Mouse (Mus musculus) gastrocnemius, postnatal 10 days (tissue): ENCODE measurements around the gene Il10rb. TPM values are rescaled to one million over a fixed set of nuclear protein-coding genes. Genes with fewer than 3 reads are reported as not detected.

Experiments
- DNase-seq: peaks from one replicate; pipeline ENCODE4 v3.0.0; 2021; ENCODE audit warnings: mixed read lengths
- long read RNA-seq, 2 experiments: library from polyadenylated mRNA; stranded (forward); transcript quantifications; one replicate each; pipeline ENCODE4 v2.0.0; 2021
- total RNA-seq, 2 experiments: library from RNA; stranded (reverse); gene quantifications; 2 replicates each; pipeline ENCODE4 v1.2.3; 2021

Il10rb gene
- total RNA-seq = 10 to 100 TPM; 13.4 to 17.0 TPM
- long read RNA-seq, experiment 1, transcript Il10rb-201 (7 exons, 1,850 nt) = major isoform, 28 of 30 reads
- long read RNA-seq, experiment 1, partial matches to known transcripts = 2 of 30 reads
- long read RNA-seq, experiment 1, other reads (novel, unspliced or antisense) = 0 of 30 reads
- long read RNA-seq, experiment 2, transcript Il10rb-201 (7 exons, 1,850 nt) = major isoform, 25 of 28 reads
- long read RNA-seq, experiment 2, partial matches to known transcripts = 2 of 28 reads
- long read RNA-seq, experiment 2, other reads (novel, unspliced or antisense) = 1 of 28 reads

DNA sequence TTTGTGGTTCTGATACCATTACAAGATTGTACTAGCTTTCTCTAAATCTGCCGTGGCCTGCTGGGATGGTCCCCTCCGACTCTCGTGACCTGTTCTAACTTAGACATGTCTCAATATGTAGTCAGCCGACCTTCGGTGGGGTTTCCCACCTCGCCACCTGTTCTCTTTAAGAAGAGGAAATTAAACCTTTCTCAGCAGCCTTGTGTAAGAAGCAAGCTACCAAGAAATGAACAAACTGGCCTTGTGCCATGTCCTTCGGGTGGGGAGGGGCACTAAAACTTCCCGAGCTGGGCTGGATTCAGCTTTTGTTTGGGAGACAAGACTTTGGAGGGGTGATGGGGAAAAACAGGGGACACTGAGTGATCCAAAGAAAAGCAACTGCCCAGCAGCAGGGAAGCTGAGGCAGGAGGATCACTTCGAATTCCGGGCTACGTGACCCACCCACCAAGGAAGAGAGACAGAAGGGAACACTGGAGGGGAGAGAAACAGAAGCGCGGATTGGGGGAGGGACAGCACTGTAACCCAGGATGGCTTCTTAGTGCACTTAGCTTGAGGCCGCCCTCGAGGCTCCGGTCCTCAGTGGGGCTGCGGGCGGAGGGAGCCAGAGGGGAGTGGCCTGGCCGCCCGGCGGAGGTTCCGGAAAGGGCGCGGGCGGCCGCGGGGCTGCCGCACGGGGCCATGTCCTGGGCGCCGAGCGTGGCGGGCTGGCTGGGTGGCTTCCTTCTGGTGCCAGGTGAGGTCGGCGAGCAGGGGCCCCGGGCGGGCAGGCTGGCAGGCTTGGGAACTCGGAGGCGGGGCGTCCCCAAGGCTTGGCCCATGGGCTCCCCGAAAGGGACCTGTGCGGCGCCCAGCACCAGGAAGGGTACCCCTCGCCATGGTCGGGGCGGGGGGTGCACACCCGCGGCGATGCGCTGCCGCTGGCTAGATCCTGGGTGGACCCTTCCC lies at the start of gene Il10rb:
Gene Il10rb, plus strand, starts transcription at position 525 of the 945 bp plus-strand sequence.
- DNase-seq = peak; percentile 74

DNA sequence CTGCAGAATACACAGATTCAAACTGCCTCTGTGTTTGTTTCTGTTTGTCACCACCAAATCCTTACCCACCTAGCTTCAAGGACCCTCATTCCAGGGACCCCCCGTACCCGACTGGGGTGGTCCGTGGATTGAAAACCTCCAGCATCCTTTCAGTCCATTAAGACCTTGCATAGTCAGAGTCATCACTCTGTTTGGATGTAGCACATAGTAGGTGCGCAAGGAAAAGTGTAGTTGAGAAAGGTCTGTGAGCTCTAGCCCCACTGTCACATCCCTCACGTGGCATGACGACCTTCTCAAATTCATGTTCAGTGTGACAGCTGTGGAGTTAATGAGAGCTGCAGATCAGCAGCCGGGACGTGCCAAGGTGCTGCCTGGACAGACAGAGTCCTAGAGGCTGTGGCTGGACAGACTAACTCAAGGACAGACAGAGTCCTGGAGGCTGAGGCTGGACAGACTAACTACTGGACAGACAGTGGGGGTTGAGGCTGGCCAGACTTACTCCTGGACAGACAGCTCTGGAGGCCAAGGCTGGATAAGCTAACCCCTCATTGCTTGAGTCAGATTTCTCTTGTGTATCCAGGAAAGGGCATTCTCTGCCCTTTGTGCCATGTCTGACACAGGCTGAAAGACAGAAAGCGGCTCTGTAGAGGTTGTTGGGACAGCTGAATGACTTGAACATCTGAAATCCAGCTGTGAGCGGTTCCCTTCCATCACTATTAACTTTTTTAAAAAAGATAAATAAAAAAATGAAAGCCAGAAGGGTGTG lies 49.0 kb upstream of the Il10rb start:
- DNase-seq = no peak

DNA sequence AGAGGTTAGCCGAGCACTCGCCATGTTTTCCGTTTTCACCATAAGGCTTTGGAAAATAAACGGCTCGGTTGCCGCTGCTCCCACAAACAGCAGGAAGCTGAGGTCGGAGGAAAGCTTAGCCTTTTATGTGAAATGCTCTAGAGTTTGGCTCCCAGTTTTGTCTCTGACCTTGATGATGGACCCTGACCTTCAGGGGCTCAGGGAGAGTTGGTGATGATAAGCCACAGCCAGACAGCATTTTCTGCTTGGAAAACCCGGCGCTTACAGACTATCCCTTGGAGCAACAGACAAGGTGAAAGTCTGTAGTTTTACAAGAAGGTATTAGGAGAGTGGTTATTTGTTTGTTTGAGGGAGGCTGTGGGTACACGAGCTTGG lies 48.5 kb upstream of the Il10rb start:
- DNase-seq = no peak

DNA sequence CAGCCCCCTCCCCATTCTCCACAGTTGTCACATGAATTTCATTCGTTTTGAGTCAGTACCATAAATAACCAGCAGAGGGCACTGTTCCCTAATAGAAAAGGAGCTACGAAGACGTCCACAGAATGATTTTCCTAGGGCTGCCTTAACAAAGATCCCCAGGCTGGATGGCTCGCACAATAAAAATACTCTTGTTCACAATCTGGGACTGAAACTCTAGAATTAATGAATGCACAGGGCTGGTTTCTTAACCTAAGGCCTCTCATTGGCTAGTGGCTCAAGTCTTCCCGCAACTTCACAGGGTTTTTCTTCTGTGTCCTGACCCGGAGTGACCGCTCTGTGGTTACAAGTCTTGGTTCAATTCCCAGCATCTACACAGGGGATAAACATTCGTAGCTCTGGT lies 47.4 kb upstream of the Il10rb start:
- DNase-seq = peak; percentile 38

DNA sequence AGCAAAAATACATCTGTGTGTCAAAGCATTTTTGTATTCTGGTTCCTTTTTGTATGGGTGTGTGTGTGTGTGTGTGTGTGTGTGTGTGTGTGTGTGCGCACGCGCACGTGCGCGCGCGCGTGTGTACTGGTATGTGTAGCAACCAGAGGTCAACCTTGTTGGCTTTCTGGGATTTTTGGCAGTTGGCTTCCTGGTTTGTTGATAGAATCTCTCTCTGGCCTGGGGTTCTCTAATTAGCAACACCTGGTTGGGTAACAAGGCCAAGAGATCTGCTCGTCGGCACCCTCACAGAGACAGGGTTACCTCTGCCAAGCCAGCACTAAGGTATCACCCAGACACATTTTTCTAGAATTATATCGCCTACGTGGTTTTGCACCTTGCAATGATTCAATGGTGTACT lies 46.4 kb upstream of the Il10rb start:
- no peak for DNase-seq

DNA sequence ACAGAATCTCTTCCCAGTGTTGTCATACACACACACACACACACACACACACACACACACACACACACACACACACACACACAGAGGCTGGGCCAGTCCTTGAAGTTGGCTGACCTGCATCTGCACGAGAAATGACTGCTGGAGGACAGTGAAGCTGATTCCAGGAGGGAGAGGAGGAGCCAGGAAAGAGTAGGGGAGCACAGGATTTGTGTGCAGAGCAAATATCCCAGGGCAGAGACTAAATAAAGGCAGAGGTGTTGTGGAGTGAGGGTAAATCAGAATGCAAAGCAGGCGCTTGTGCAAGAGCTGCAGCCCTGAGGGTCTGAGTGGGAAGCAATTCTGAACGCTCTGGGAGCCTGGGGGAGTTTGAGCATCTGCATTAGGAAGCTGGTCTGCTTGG lies 45.8 kb upstream of the Il10rb start:
- DNase-seq = no peak

DNA sequence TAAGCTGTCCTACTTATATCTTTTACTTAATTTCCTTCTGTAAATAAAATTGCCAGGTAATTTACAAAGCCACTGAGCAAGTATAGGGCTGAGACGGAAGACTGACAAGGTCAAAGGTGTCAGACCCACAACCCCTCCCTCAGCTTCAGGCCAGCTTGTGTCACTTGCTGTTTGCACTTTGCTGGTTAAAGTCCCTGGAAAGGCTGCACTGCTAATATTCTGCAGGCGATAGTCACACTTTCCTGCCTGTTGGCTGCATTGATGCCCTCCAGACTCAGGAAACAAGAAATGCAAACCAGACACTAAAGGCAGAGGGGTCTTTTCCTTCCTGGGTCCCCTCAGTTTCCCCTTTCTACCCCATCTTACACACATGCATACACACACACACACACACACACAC lies 44.0 kb upstream of the Il10rb start:
- no peak for DNase-seq

DNA sequence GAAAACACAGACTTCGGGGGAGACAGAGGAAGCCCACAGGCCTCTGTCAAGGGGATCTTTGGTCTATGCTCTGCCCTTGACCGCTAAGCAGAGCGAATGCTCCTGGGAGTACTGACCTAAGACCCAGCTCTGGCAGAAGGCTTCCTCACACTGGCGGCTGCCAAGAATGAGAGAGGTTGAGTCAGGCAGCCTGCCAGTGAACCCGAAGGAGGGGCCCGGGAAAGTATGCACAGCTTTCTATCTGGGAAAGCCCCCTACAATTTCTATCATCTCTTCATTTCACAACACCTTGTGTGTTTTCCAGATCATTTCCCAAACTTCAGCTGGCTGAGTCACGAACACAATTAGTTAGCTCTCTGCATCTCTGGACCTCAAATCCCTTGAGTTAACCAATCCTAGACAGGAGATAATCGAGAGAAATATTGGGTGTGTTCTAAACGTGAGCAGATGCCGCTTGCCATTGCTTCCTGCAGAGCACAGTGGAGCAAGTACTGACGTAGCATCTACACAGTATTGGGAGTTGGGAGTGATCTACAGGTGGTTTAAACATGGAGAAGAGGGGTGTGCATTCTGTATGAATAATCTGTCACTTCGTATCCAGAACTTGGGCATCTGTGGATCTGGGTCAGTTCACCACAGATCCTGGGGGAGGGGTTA lies 43.2 kb upstream of the Il10rb start:
- peak; percentile 41 for DNase-seq

DNA sequence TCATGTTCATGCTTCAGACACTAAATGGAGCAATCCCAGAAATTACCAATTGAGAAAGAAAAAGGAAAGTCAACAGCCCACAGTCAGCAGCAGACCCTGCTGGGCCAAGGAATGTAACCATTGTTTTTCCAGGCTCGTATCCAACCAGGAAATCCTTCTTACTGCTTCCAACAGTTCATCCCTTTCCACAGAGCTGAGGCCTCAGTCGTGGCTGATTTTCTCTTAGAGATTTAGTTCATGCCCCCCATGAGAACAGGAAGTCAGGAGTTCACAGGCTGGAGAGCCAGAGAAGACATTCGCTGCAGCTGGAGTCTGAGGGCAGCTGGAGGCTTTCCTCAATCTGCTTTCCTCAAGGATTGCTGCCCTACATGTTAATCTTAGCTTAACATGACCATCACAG lies 42.5 kb upstream of the Il10rb start:
- DNase-seq = no peak

DNA sequence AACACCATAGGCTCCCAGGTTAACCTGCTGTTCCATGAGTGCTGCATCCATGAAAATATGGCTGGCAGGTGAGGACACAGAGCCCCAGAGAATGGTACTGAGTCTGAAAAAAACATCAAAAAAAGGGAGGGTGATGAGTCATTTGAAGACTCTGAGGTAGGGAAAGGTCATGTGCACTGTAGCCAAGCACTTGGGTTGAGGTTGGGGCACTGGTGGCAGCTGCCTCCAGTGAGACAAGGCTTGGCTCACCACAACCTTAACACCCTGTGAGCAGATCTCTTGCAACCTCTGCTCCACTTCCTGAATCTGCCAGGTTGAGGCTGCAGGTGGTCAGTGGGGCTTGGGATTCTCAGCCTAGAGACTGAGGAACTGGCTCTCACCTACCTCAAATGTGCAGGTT lies 39.4 kb upstream of the Il10rb start:
- DNase-seq = no peak

DNA sequence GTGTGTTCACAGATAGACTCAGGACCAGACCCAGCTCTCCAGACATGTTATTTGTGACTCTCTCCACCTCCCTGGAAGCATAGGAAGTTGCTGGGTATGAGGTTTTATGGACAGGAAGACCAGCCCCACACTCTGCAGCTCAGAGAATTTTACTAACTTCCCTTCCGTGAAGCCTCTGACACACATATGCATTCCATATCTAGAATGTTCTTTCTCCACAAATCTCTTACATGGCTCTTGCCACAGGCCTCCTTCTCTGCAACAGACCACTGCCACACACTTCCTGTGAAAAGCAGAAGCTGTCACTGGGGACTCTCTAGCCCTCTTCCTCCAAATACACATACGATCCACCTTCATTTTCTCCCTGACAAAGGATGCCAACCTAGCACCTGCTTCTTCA lies 38.9 kb upstream of the Il10rb start:
- DNase-seq = no peak

DNA sequence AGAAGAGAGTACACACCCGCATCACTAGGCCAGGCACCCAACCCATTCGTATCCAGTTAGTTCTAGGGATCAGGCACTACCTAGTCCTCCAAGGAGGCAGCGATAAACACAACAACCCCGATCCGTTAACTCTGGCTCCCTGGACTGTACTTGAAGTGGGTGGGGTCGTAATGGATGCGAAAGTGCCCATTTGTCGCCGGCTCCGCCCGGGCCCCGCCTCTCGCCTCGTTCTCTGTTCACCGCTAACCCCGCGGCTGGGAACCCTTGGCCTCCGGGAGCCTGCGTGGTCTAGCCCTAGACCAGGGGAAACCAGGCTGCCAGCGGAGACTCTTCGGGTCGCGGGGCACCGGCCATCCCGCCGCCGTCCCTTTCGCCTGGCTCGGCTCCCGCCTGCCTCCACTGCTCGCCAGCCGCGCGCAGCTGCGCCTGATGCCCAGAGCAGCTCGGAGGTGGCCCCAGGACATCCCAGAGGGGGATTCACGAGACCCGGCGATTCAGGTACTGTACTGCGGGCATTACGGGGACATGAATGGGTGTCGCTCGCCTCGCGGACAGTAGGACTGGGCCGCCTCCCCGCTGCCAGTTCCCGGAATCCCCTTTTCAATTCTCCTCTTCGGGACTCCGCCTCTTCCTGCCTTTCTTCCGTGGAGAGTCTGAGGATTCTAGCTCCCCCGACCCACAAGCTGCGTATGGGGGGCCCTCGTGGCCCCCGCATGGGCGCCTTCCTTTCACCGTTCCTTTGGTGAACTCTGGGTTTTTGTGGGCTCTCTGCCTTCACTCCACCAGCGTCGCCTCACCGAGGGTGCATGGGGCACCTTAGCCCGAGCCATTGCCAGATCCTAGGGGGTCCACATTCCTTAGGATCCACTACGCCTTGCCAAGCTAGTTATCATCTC lies 33.1 kb upstream of the Il10rb start, which contains the start of gene Ifnar2:
Gene Ifnar2, plus strand, starts transcription at position 207 of the 896 bp plus-strand sequence.
- peak; percentile 76 for DNase-seq

DNA sequence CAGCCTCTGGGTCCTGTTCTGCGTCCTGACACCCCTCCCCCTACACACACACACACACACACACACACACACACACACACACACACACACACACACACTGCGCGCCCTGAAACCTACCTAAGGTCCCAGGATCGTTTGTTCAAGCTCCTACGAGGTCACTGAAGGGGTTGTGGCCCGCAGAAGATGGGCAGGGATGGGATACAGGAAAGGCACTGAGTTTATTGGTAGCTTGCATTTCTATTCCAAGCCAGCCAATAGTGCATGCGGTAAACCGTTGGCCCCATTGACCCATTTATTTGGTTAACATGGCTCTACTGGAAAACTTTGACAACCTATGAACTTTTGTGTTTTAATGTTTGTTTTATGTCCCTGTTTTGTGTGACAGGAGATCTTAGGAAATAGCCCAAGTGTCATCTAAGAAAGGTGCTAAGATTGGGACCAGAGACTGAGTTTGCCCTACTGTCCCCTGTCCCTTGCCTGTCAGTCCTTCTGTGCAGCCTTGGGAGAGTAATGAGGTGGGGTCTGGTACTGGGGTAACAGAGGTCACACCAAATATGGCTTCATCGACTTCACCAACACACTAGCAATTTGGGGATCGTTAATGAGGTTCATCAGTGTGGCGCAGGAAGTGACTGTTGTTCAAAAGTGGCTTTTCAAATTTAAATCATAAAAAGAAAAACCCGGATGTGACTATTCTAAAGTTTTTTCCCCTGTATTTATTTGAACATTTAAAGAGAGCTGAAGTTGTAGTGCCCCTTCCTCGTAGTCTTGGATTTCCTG lies 32.3 kb upstream of the Il10rb start:
- DNase-seq = no peak

DNA sequence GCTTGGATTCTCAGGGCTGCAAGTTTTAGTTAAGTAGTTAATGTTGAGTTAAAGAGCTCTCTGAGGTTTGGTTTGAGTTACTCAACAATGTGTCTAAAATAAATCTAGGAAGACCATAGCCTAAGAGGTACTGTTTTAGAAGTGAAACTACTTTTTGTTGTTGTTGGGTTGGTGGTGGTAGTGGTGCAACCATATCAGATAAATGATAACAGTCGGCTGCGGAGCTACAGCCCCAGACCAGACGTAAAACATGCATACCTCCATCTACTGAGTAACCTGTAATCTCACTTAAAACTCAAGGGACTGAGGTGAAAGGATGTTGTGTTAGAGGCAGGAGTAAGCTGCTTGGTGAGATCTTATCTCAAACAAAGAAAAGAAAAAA lies 31.7 kb upstream of the Il10rb start:
- DNase-seq = no peak

DNA sequence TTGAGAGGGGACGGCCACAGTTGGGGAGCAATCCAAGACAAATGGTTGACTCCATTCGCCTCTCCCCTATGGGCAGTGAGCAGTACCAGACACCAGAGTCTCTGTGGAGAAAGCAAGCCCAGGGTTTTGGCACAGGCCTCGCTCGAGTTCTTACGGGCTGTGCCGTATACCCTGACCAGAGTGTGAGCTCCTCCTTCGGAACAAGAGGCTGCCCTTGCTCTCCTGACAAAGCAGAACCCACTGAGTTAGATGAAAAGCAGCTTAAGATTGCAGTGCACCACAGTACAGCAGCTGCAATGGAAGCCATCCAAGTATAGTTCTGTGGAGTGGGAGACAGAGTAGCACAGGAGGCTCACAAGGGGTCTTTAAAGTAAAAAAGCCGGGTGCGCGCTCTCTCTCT lies 29.3 kb upstream of the Il10rb start:
- no peak for DNase-seq

DNA sequence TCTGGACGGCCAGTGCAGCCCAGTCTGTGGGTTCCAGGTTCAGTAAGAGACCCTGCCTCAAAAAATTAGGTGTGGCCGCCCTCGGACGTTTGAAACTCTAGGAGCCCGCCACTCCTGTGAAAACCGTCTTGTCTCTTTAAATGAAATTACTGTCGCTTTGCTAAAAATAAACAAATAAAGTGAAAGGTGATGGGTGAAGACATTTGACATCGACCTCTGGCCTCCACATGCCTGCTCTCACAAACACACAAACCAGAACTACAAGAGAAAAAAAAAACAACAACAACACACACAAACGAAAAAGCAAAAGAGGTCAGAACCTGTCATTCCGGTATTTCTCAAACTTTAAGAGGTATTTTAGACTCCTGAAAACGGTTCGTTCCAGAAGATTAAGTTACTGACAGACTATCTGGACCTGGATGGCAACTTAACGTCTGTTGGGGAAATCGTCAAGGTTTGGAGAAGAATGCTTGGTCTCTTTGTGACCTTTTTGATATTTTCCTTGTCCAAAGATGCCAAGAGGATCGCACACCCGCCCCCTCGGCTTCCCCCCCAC lies 27.5 kb upstream of the Il10rb start:
- DNase-seq = no peak

DNA sequence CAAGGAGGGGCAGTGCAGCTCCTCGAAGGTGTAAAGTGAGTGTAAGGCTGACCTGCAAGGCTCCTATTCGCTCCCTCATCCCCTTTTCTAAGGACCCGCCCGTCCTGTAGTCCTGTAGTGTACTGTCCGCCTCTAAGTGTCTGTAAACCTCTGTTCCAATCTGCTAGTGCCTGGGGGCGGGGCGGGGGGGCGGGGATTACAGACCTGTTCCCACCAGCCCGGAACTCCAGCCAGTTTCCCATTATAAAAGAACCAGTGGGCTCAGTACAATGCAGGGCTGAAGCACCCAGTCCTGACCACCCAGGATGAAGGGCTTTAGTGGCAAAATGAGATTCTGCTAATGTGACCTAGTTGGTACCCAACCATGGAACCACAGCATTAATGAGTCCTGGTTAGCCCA lies 27.0 kb upstream of the Il10rb start:
- no peak for DNase-seq

DNA sequence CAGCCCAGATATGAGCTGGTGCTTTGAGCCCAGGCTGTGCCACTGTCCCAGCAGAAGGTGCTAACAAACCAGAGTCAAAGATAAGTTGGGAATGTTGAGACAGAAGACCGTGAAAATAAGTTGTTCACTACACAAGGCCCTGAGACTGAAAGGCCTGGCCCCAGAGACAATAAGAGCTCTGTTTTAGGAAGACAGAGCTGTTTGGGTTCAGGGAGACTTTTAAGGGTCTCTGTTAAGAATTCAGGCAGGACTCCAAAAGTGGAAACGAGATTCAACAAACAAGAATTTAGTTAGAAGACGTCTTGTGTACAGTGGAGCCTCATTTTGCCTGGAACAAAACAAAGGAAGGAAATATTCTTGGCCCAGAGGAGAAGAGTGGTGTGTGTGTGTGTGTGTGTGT lies 26.6 kb upstream of the Il10rb start:
- no peak for DNase-seq

DNA sequence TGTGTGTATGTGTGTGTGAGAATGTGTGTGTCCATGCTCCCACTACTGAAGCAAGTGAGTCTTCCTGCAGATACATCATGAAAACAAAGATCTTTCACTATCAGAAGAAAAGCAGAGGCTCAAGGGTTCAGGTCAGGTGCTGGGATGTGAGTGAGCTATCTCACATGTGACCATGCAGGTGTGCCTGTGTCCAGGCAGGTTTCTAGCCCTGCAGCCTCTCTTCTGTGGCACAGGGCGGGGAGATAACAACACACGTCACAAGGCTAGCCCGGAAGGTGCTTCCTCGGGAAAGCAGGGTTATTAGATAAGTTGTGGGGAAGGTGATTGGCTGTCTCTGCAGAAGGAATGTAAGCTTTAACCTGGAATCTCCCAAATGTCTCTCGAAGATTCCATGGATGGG lies 25.8 kb upstream of the Il10rb start:
- no peak for DNase-seq

DNA sequence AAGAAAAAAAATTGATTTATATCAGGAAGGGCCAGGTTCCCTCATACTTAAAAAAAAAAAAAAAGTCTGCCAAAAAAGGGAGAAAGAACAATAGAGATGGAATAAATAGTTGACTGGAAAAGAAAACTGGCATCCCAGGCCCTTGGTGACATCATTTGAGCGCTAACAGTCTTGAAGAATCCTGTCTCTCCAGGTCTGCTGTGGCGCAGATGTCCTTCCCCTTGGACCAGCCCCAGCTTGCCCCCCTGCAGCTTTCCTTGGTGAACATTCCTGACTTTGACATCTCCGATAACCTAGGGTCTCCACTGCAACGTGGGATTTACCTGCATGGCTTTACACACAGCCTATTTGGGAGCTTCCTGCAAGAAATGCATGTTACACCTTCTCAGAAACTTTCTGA lies 24.4 kb upstream of the Il10rb start:
- no peak for DNase-seq
